In genomic region chrX:48424583-48424982, GRCm38 (mm10) we compare ENCODE assay signal across 8 mouse cellular contexts. TPM values are rescaled to one million over a fixed set of nuclear protein-coding genes. Genes with fewer than 3 reads are reported as not detected.
DNase-seq lines count a peak whose midpoint lies in the region; ATAC-seq and TF ChIP-seq lines count a peak whose summit lies in the region.

No protein-coding gene starts in this region.

- H3K9ac ChIP-seq in intestine, embryonic 16.5 days (ENCODE audit: low read depth, low read length), result no peak overlapping the region

- H3K27ac ChIP-seq in bone marrow macrophage, adult 2 months (ENCODE audit: insufficient read depth, low read depth, low read length), result peak overlapping the region; percentile 79
- peak overlapping the region; percentile 46 for H3K27ac ChIP-seq in intestine, embryonic 16.5 days (ENCODE audit: low read length)

- peak overlapping the region; percentile 11; the same call in 1 of the 2 replicates for H3K4me2 ChIP-seq in intestine, embryonic 16.5 days (ENCODE audit: low read depth, low read length)

- TF ChIP-seq CTCF in bone marrow macrophage, adult 2 months (IDR thresholded peaks at IDR 0.05; ENCODE audit: low read depth, low read length), result no peak

- H3K27me3 ChIP-seq in intestine, embryonic 16.5 days (replicated peaks; ENCODE audit: control insufficient read depth, insufficient read depth, low read length), result no peaks in the 10 kb centered on the region

- peaks cover 46% of the 10 kb centered on the region for H3K4me1 ChIP-seq in bone marrow macrophage, adult 2 months (ENCODE audit: control insufficient read depth, insufficient read depth, low read length)
- H3K4me1 ChIP-seq in intestine, embryonic 16.5 days (ENCODE audit: control insufficient read depth, insufficient read depth, low read length), result peaks cover 18% of the 10 kb centered on the region; the same call in 1 of the 2 replicates

- TF ChIP-seq POLR2A in bone marrow macrophage, adult 2 months (IDR thresholded peaks at IDR 0.05; ENCODE audit: borderline replicate concordance, low read depth, low read length), result no peak

- H3K36me3 ChIP-seq in intestine, embryonic 16.5 days (ENCODE audit: control insufficient read depth, insufficient read depth, low read length), result no peaks in the 10 kb centered on the region

- DNase-seq in lung, postnatal 14 days, result peak; percentile 40
- DNase-seq in thymus, postnatal 0 days (ENCODE audit: low spot score), result peak; percentile 79
- DNase-seq in cerebellum, postnatal 14 days, result no peak
- no peak for DNase-seq in cerebellum, adult 9-10 months
- DNase-seq in embryo, embryonic 10 days (ENCODE audit: low spot score), result no peak

- 53% methylated on average over 3 of the region's 3 CpGs for WGBS in intestine, embryonic 16.5 days

- ATAC-seq in CD4-positive, CD25-positive, alpha-beta regulatory T cell, adult 4 months, result peak; percentile 85
- ATAC-seq in intestine, embryonic 16.5 days, result peak; percentile 71

- peak overlapping the region; percentile 53 for H3K4me3 ChIP-seq in bone marrow macrophage, adult 2 months (ENCODE audit: insufficient read depth, low read length)
- H3K4me3 ChIP-seq in intestine, embryonic 16.5 days (ENCODE audit: low read length), result no peak overlapping the region

- H3K9me3 ChIP-seq in intestine, embryonic 16.5 days (ENCODE audit: control insufficient read depth, low read length), result no peaks in the 10 kb centered on the region

RNA-seq across cellular contexts. Expression of gene Elf4, which starts 38.3 kb away (rescaled TPM):
- polyA plus RNA-seq in CD4-positive, CD25-positive, alpha-beta regulatory T cell, adult 4 months (2017; shearing (Covaris generic)), result 10 to 100 TPM; 24.7 to 25.4 TPM
- 46.8 and 49.2 TPM in 2 replicates for polyA plus RNA-seq in bone marrow macrophage, adult 2 months (2012; ENCODE audit: insufficient read depth, insufficient read length, missing spikeins)
- 11.8 and 15.5 TPM in 2 replicates for polyA plus RNA-seq in intestine, embryonic 16.5 days (2015; fragmentation: Nextera tagmentation; extraction: Ambion mirVana)
- polyA plus RNA-seq in thymus, postnatal 0 days (2015; fragmentation: Nextera tagmentation; extraction: Ambion mirVana), result 9.9 TPM in 2 replicates

Comparison
In these comparisons a context has a peak if more than half of its experiments do, and no peak if none do; other contexts are left out.
1. DNase-seq: peak in lung, postnatal 14 days (single experiment) and thymus, postnatal 0 days (single experiment); none in cerebellum, postnatal 14 days (0 of 2), cerebellum, adult 9-10 months (single experiment) and embryo, embryonic 10 days (single experiment).